Mouse (Mus musculus) myocyte (in vitro differentiated cells): ENCODE measurements around the gene Cmklr1. TPM values are rescaled to one million over a fixed set of nuclear protein-coding genes. Genes with fewer than 3 reads are reported as not detected.
A peak's percentile ranks its signal among the peaks of the same experiment; 100 is the strongest.

Source experiments
- H3K27me3 ChIP-seq: one replicate; pipeline ENCODE4 v1.6.1; 2011; ENCODE audit not compliant: control insufficient read depth, insufficient read depth, insufficient read length
- H3K36me3 ChIP-seq: one replicate; pipeline ENCODE4 v1.6.1; 2011; ENCODE audit not compliant: control insufficient read depth, insufficient read depth
- H3K4me2 ChIP-seq: one replicate; pipeline ENCODE4 v1.6.1; 2011; ENCODE audit warnings: low read depth, control low read depth
- H3K4me3 ChIP-seq: one replicate; pipeline ENCODE4 v1.5.1; 2011; ENCODE audit warnings: mild to moderate bottlenecking, control low read depth, moderate library complexity
- H3K79me2 ChIP-seq: one replicate; pipeline ENCODE4 v1.6.1; 2011; ENCODE audit not compliant: control insufficient read depth, insufficient read depth
- H3ac ChIP-seq: one replicate; pipeline ENCODE4 v1.6.1; 2011; ENCODE audit not compliant: control insufficient read depth, insufficient read length
- CEBPB ChIP-seq: IDR thresholded peaks from 2 replicates; pipeline ENCODE4 v1.6.1; 2011; ENCODE audit warnings: mild to moderate bottlenecking, moderate library complexity; ENCODE audit not compliant: poor library complexity, insufficient read depth, severe bottlenecking
- E2F4 ChIP-seq: IDR thresholded peaks from one replicate; pipeline ENCODE4 v1.6.1; 2011; ENCODE audit warnings: mild to moderate bottlenecking, control low read depth, moderate library complexity; ENCODE audit not compliant: insufficient read depth
- MAX ChIP-seq: IDR thresholded peaks from one replicate; pipeline ENCODE4 v1.6.1; 2011; ENCODE audit warnings: low read depth, mild to moderate bottlenecking, control low read depth
- MYOD1 ChIP-seq, 3 experiments: IDR thresholded peaks; one replicate each; pipeline ENCODE4 v1.6.1; 2011; ENCODE audit warnings: control low read depth in 2 of 3, low read depth in 2 of 3, mild to moderate bottlenecking in 2 of 3, moderate library complexity in 1 of 3; ENCODE audit not compliant: insufficient read length in 2 of 3, control insufficient read depth in 1 of 3
- MYOG ChIP-seq, 3 experiments: IDR thresholded peaks; one replicate each; pipeline ENCODE4 v1.6.1; 2011; ENCODE audit warnings: control low read depth in 2 of 3, low read depth in 2 of 3, mild to moderate bottlenecking in 2 of 3; ENCODE audit not compliant: insufficient read length in 2 of 3, control insufficient read depth in 1 of 3, insufficient read depth in 1 of 3
- POLR2A ChIP-seq: IDR thresholded peaks from one replicate; pipeline ENCODE4 v1.6.1; 2011; ENCODE audit warnings: low read depth, mild to moderate bottlenecking, control low read depth, moderate library complexity; ENCODE audit not compliant: insufficient read length
- POLR2AphosphoS2 ChIP-seq: IDR thresholded peaks from one replicate; pipeline ENCODE4 v1.6.1; 2011; ENCODE audit warnings: low read depth, control low read depth; ENCODE audit not compliant: insufficient read length
- REST ChIP-seq: IDR thresholded peaks from one replicate; pipeline ENCODE4 v1.6.1; 2011; ENCODE audit warnings: mild to moderate bottlenecking, control low read depth, moderate library complexity; ENCODE audit not compliant: insufficient read depth, insufficient read length
- SRF ChIP-seq: IDR thresholded peaks from one replicate; pipeline ENCODE4 v1.6.1; 2011; ENCODE audit warnings: low read depth; ENCODE audit not compliant: control insufficient read depth, insufficient read length
- TCF12 ChIP-seq: IDR thresholded peaks from one replicate; pipeline ENCODE4 v1.6.1; 2011; ENCODE audit warnings: mild to moderate bottlenecking, control low read depth; ENCODE audit not compliant: poor library complexity, insufficient read depth, severe bottlenecking
- TCF3 ChIP-seq: IDR thresholded peaks from one replicate; pipeline ENCODE4 v1.6.1; 2011; ENCODE audit warnings: low read depth, control low read depth; ENCODE audit not compliant: insufficient read length
- USF1 ChIP-seq: IDR thresholded peaks from one replicate; pipeline ENCODE4 v1.6.1; 2011; ENCODE audit warnings: low read depth, mild to moderate bottlenecking, control low read depth, moderate library complexity
- polyA plus RNA-seq: library from polyadenylated mRNA; unstranded; fragments of >200 nt; fragmentation: generic; extraction: Trizol; gene quantifications from one replicate; pipeline ENCODE4 v1.2.1, GENCODE M21; 2012; ENCODE audit warnings: missing spikeins

The Cmklr1 gene
- polyA plus RNA-seq, 1 experiment, result 14.1 TPM

GRCm38 (mm10) chr5:113630116-113630515, 20.1 kb downstream of the Cmklr1 start:
- Histone ChIP-seq H3K27me3 (no peaks in the 10 kb centered on the region), H3K79me2 (no peaks in the 10 kb centered on the region), H3K4me3 (no peak overlapping the region), H3ac (no peak overlapping the region), H3K36me3 (no peaks in the 10 kb centered on the region), H3K4me2 (no peak overlapping the region)
- no peak for TF ChIP-seq E2F4

GRCm38 (mm10) chr5:113629248-113629647, 21.0 kb downstream of the Cmklr1 start:
- Histone ChIP-seq H3ac (no peak overlapping the region), H3K27me3 (no peaks in the 10 kb centered on the region), H3K4me3 (no peak overlapping the region), H3K36me3 (no peaks in the 10 kb centered on the region), H3K79me2 (no peaks in the 10 kb centered on the region), H3K4me2 (peak overlapping the region; percentile 90)
- TF ChIP-seq POLR2AphosphoS2 (no peak), SRF (peak; percentile 20)

- TF ChIP-seq MYOD1 (IDR thresholded peaks at IDR 0.05; ENCODE audit: control insufficient read depth in 1 of 3, insufficient read length in 2 of 3, low read depth in 2 of 3), result peak in 2 of 3 experiments; percentile 87 to 90
- no peak for TF ChIP-seq CEBPB
- TF ChIP-seq USF1, result peak; percentile 70
- peak; percentile 37 for TF ChIP-seq TCF3
- TF ChIP-seq MYOG (IDR thresholded peaks at IDR 0.05; ENCODE audit: control insufficient read depth in 1 of 3, insufficient read depth in 1 of 3, insufficient read length in 2 of 3, low read depth in 2 of 3), result peak in 1 of 3 experiments; percentile 28
- TF ChIP-seq E2F4, result no peak
- TF ChIP-seq TCF12, result peak; percentile 72
- TF ChIP-seq POLR2A, result no peak
- Histone ChIP-seq H3K4me2 (peak overlapping the region; percentile 90), H3K79me2 (no peaks in the 10 kb centered on the region), H3ac (no peak overlapping the region), H3K27me3 (no peaks in the 10 kb centered on the region), H3K4me3 (no peak overlapping the region), H3K36me3 (no peaks in the 10 kb centered on the region)
Measured at GRCm38 (mm10) chr5:113627820-113628437, 22.3 kb downstream of the Cmklr1 start.

- Histone ChIP-seq H3K79me2 (no peaks in the 10 kb centered on the region), H3K36me3 (no peaks in the 10 kb centered on the region), H3ac (no peak overlapping the region), H3K4me3 (no peak overlapping the region), H3K27me3 (no peaks in the 10 kb centered on the region), H3K4me2 (no peak overlapping the region)
- no peak for TF ChIP-seq CEBPB
- TF ChIP-seq POLR2A, result no peak
- no peak for TF ChIP-seq USF1
- no peak for TF ChIP-seq SRF
- no peak for TF ChIP-seq TCF3
- no peak for TF ChIP-seq REST
- no peak for TF ChIP-seq POLR2AphosphoS2
- no peak for TF ChIP-seq E2F4
- no peak for TF ChIP-seq MYOD1 (IDR thresholded peaks at IDR 0.05; ENCODE audit: control insufficient read depth in 1 of 3, insufficient read length in 2 of 3, low read depth in 2 of 3)
- TF ChIP-seq TCF12, result no peak
- no peak for TF ChIP-seq MAX
- TF ChIP-seq MYOG (IDR thresholded peaks at IDR 0.05; ENCODE audit: control insufficient read depth in 1 of 3, insufficient read depth in 1 of 3, insufficient read length in 2 of 3, low read depth in 2 of 3), result no peak
Measured at GRCm38 (mm10) chr5:113626991-113627390, 23.2 kb downstream of the Cmklr1 start.

GRCm38 (mm10) chr5:113626352-113626751, 23.9 kb downstream of the Cmklr1 start:
- Histone ChIP-seq H3K79me2 (no peaks in the 10 kb centered on the region), H3K4me3 (no peak overlapping the region), H3K36me3 (no peaks in the 10 kb centered on the region), H3K4me2 (no peak overlapping the region), H3ac (no peak overlapping the region), H3K27me3 (no peaks in the 10 kb centered on the region)
- TF ChIP-seq MYOD1 (IDR thresholded peaks at IDR 0.05; ENCODE audit: control insufficient read depth in 1 of 3, insufficient read length in 2 of 3, low read depth in 2 of 3) (no peak), CEBPB (no peak), POLR2A (no peak), REST (no peak), E2F4 (no peak), USF1 (no peak), MYOG (IDR thresholded peaks at IDR 0.05; ENCODE audit: control insufficient read depth in 1 of 3, insufficient read depth in 1 of 3, insufficient read length in 2 of 3, low read depth in 2 of 3) (no peak), TCF12 (no peak), MAX (no peak), POLR2AphosphoS2 (no peak), TCF3 (no peak), SRF (no peak)

GRCm38 (mm10) chr5:113625068-113625467, 25.2 kb downstream of the Cmklr1 start:
- no peaks in the 10 kb centered on the region for H3K79me2 ChIP-seq
- H3K36me3 ChIP-seq, result no peaks in the 10 kb centered on the region
- H3ac ChIP-seq, result no peak overlapping the region
- no peak overlapping the region for H3K4me3 ChIP-seq
- TF ChIP-seq REST, result no peak
- TF ChIP-seq MYOD1 (IDR thresholded peaks at IDR 0.05; ENCODE audit: control insufficient read depth in 1 of 3, insufficient read length in 2 of 3, low read depth in 2 of 3), result no peak
- no peak for TF ChIP-seq CEBPB
- TF ChIP-seq MAX, result no peak
- no peak for TF ChIP-seq E2F4
- TF ChIP-seq POLR2A, result no peak
- no peak for TF ChIP-seq POLR2AphosphoS2
- no peak for TF ChIP-seq SRF
- no peak for TF ChIP-seq MYOG (IDR thresholded peaks at IDR 0.05; ENCODE audit: control insufficient read depth in 1 of 3, insufficient read depth in 1 of 3, insufficient read length in 2 of 3, low read depth in 2 of 3)
- TF ChIP-seq TCF12, result no peak
- no peak for TF ChIP-seq USF1
- TF ChIP-seq TCF3, result no peak
- no peaks in the 10 kb centered on the region for H3K27me3 ChIP-seq
- H3K4me2 ChIP-seq, result no peak overlapping the region
